Mouse (Mus musculus): ENCODE measurements around the gene Gatad2a.

Gatad2a gene

DNA sequence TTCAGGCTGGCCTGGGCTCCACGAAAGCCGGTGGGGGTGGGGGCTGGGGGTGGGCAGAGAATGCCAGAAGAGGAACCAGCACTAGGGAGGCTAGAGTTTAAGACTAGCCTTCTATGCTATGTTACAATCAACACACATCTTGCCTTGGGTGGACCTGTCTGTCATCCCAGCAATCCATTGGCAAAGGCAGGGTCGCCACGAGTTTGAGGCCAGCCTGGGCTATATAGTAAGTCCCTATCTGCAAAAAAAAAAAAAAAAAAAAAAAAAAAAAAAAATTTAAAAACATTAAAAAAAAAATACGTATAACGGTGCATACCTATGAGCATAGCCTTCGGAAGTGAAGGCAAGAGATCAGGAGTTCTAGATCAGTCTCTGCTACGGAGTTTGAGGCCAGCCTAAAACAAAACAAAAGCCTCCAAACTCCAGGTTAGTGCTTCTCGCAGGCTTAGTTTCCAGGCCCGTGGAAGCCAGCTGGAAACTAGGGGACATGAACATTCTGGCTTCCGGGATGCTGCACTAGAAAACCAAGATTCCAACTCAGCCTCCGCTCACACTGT, 95.2 kb downstream of the Gatad2a start:
- DNase-seq (ENCODE audit: low spot score in 2 of 2) = no peak

- no peak for DNase-seq (ENCODE audit: low spot score in 2 of 2)
Observed at GRCm38 (mm10) chr8:69899876-69900275, 96.3 kb downstream of the Gatad2a start.

DNA sequence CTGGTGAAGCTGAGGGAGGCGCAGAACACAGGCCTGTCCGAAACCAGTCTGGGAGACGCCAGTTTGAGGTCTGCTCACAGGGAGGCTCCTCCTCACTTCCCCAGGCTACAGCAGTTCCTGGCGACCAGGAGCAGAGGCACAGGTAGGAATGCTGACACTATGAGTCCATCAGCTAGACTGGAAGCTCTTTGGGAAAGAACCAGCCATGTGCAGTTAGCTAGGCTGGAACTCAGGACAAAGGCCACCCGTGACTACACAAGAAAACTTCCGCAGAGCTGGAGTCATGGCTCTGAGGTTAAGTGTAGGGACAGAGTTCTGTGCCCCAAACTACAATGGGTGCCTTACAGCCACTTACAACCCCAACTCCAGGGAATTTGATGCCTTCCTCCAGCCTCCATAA, 98.3 kb downstream of the Gatad2a start:
- DNase-seq (ENCODE audit: low spot score in 2 of 2) = no peak

DNA sequence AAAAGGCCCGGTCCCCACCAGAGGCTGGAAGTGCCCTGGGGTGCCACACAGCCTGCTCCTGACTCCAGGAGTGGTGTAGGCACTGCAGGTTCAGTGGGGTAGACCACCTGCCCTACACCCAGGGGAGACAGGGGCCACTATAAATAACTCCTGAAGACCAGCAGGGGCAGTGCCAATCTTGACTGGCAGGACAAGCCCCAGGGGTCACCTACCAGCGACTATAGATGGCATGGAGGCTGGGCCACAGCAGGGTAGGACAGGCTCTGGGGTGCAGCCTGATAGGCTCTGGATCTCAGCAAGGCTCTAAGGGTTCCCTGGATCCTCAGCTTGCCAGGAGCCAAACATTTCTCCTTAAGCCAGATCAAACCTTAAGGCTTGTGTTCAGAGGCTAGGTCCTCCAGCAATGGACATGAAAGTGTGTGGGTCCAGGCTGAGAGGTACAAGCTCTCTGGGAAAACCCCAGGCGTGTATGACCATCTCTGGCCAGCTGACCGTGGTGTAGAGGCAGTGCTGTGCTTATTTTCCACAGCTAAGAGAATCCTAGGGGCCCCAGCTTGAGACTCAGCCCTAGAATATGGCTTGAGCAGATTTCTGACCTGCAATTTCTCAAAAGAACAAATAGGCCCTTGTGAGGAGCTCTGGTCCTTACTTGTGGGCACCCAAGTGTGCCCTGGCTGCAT, 100.3 kb downstream of the Gatad2a start:
- DNase-seq (ENCODE audit: low spot score in 2 of 2) = no peak

DNA sequence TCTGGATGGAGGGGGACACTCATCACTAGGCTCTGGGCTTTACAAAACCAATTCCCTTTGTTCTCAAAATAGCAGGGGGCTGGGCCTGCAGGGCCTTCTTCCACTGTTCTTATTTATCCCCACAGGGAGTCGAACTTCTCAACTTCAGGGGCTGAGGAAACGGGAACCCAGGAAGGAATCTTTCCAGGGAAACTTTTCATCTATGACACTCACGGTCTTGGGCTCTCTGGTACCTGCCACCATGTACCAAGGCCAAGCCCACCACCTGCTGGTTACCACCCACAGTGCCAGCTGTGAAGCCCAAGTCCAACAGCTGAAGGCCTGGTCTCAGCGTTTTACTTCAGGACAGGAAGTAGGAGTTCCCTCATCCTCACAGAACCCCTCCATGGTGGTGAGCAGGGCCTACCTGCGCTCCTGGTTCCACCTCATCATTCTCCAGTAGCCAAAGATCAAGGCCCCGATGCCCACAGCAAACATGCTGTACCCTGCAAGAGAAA, 101.3 kb downstream of the Gatad2a start:
- no peak for DNase-seq (ENCODE audit: low spot score in 2 of 2)

DNA sequence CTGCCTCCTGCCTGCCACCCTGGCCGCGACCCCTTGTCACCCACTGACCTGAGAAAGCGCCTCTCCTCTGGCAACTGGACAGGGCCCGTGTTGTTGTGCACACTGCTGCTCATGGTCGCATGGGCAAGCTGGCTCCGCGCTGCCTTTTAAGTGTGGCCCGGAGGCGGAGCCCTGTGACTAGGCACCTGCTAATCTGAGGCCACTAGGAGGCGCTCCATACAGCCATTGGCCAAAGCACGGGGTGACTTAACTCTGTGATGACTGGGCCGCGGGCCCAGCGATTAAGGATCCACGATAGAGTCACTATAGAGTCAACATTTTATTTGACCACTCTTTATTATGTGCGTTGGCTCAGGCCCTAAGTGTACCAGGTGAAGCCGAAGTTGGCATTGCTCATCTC, 102.3 kb downstream of the Gatad2a start:
- DNase-seq (ENCODE audit: low spot score in 2 of 2) = peak in 1 of 2 experiments; percentile 38

- DNase-seq (ENCODE audit: low spot score in 2 of 2) = peak in 1 of 2 experiments; percentile 40
Observed at GRCm38 (mm10) chr8:69890813-69891241, 105.4 kb downstream of the Gatad2a start.

- no peak for DNase-seq (ENCODE audit: low spot score in 2 of 2)
Observed at GRCm38 (mm10) chr8:69888902-69889301, 107.3 kb downstream of the Gatad2a start.

GRCm38 (mm10) chr8:69888244-69888866, 107.8 kb downstream of the Gatad2a start:
- DNase-seq (ENCODE audit: low spot score in 2 of 2) = no peak

GRCm38 (mm10) chr8:69887289-69888243, 108.6 kb downstream of the Gatad2a start, which contains the start of gene Cilp2:
Gene Cilp2 (minus strand): TSS chr8:69887687.
- no peak for DNase-seq (ENCODE audit: low spot score in 2 of 2)

GRCm38 (mm10) chr8:69884141-69884540, 112.0 kb downstream of the Gatad2a start:
- no peak for DNase-seq (ENCODE audit: low spot score in 2 of 2)

DNA sequence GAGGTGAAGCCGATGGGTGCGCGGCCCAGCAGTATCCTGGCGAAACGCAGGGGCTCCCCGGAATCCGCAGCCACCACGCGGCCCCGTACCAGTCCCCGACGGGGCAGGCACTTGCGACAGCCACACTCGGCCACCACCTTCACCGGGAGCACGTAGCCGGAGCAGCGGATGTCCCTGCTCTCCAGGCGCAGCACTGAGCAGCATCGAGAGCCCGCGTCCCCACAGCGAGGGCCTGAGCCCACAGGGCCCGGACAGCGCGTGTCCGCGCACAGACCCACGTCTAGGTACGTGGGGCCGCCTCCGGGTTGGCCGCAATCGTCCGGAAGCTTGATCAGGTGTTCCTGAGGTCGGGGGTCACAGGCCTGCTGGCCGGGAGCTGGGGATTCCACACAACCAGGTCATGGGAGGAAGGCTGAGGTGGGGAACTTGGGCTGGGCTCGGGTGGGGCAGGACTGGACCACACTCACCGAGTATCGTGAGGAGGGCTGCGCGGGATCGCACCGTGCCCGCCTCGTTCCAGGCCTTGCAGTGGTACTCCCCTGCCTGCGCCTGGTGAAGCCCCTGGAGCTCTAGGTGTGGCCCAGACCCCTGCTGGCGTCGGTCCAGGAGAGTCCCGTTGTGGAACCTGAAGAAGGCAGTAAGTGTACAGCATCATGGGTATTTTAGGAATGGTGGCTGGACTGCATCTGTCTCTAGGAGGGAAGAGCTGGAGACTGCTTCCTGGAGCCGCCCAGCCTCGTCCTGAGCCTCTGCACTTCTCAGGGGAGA, 113.2 kb downstream of the Gatad2a start:
- no peak for DNase-seq (ENCODE audit: low spot score in 2 of 2)

- DNase-seq (ENCODE audit: low spot score in 2 of 2) = peak in 1 of 2 experiments; percentile 67
Observed at GRCm38 (mm10) chr8:69882021-69882756, 114.0 kb downstream of the Gatad2a start.

DNA sequence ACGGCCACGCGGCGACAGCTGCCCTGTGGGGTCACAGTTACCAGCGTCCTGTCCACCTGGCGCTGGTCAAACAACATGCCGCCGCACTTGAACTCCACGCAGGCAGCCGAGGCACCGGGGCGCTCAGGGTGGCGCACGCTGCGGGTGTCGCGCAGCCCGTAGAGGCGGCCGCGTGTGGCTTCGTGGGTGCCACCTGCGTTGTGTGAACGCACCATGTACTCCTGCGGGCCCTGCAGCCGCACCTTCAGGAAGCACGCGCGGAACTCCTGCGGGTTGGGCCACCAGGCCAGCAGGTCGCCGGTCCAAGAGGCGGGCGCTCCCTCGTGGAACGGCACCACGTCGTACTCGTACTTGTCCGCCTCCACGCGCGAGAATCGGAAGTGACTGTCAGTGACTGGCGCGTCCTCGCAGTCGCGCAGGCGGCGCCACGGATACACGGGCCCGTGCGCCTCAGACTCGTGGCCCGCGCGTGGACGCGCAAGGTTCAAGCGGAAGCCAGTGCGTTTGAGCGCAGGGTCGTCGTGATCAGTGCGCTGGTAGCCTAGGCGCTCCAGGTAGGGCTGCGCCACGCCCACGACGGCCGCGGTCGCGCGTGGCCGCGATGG, 114.8 kb downstream of the Gatad2a start:
- DNase-seq (ENCODE audit: low spot score in 2 of 2) = no peak

GRCm38 (mm10) chr8:69880841-69881240, 115.3 kb downstream of the Gatad2a start:
- DNase-seq (ENCODE audit: low spot score in 2 of 2) = no peak

DNA sequence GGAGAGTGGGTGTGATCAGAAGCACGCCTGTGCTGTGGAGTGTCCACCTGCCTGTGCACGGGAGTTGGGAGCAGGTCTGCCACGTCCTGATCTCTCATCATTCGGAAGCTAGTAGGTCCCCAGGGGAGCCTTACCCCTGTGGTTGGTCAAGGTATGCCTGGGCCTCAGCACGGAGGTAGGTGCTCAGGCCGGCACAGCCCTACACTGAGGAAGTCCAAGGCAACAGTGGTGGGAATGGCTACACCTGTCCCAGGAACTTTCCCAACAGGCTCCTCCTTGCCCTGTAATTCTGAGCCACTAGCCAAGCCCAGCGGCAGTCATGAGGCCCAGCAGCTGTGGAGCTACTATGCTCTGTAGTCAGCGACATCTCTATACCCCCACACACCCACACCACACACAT, 116.5 kb downstream of the Gatad2a start:
- no peak for DNase-seq (ENCODE audit: low spot score in 2 of 2)

- no peak for DNase-seq (ENCODE audit: low spot score in 2 of 2)
Observed at GRCm38 (mm10) chr8:69877992-69878391, 118.2 kb downstream of the Gatad2a start.

- DNase-seq (ENCODE audit: low spot score in 2 of 2) = no peak
Observed at GRCm38 (mm10) chr8:69877396-69877795, 118.8 kb downstream of the Gatad2a start.

DNA sequence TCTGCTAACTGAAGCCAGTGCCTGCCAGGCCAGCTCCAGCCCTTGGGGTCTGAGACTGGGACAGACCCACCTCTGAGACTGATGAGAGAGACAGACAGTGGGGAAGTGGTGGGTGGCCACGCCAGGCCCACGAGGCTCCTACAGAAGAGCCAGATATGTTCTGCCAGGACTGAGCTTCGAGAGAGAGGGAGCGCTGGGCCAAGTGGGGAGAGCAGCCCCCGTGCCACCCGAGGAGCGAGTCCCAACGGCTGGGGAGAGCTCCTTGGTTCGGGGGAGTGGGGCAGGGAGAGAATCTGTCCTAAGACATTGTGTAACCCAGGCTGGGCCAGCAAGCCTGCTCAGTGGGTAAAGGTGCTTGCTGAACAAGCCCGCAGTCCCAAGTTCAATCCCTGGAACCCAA, 119.2 kb downstream of the Gatad2a start:
- DNase-seq (ENCODE audit: low spot score in 2 of 2) = no peak

GRCm38 (mm10) chr8:69876097-69876496, 120.1 kb downstream of the Gatad2a start:
- no peak for DNase-seq (ENCODE audit: low spot score in 2 of 2)
